Mouse (Mus musculus) liver, embryonic 16.5 days (tissue): ENCODE results near the gene Spata25. TPM values are rescaled to one million over a fixed set of nuclear protein-coding genes. Genes with fewer than 3 reads are reported as not detected.
"Not testable (repeated sequence)": the region's sequence is repeated elsewhere in the genome, so short reads cannot be mapped to it uniquely, and the experiment has no call there.

Experiments
- ATAC-seq: fragments of 200-750 bp; cut with Nextera tagmentation; 2 replicates; pipeline ENCODE4 v1.8.0; 2017; ENCODE audit warnings: low read depth, mild to moderate bottlenecking, moderate number of reproducible peaks, moderate library complexity
- H3K27ac ChIP-seq: fragments of 300-500 bp; sonication (generic); 2 replicates; pipeline ENCODE4 v1.5.1; 2014; ENCODE audit warnings: mild to moderate bottlenecking, low read length
- H3K27me3 ChIP-seq: fragments of 300-500 bp; sonication (generic); 2 replicates; pipeline ENCODE4 v1.6.1; 2014; ENCODE audit warnings: low read depth, low read length, mixed read lengths; ENCODE audit not compliant: control insufficient read depth, insufficient read depth
- H3K36me3 ChIP-seq: fragments of 300-500 bp; sonication (generic); 2 replicates; pipeline ENCODE4 v1.6.1; 2014; ENCODE audit warnings: mild to moderate bottlenecking; ENCODE audit not compliant: control insufficient read depth, insufficient read depth
- H3K4me1 ChIP-seq: fragments of 300-500 bp; sonication (generic); 2 replicates; pipeline ENCODE4 v1.6.1; 2014; ENCODE audit warnings: low read depth, low read length, mixed read lengths; ENCODE audit not compliant: control insufficient read depth
- H3K4me2 ChIP-seq: fragments of 300-500 bp; sonication (generic); 2 replicates; pipeline ENCODE4 v1.6.1; 2014; ENCODE audit warnings: low read depth, low read length, mixed read lengths
- H3K4me3 ChIP-seq: fragments of 300-500 bp; sonication (generic); 2 replicates; pipeline ENCODE4 v1.5.1; 2014; ENCODE audit warnings: low read depth, mild to moderate bottlenecking, low read length
- H3K9ac ChIP-seq: fragments of 300-500 bp; sonication (generic); 2 replicates; pipeline ENCODE4 v1.6.1; 2014; ENCODE audit warnings: low read depth, low read length
- H3K9me3 ChIP-seq: fragments of 300-500 bp; sonication (generic); replicated peaks from 2 replicates; pipeline ENCODE4 v1.6.1; 2016; ENCODE audit warnings: low read length; ENCODE audit not compliant: control insufficient read depth
- WGBS: fragments of 180-500 bp; shearing (Covaris S2); extraction: QIAGEN DNeasy Blood & Tissue Kit; methylation state at CpG from one replicate; pipeline ENCODE4 v1.1.7; 2014; ENCODE audit not compliant: insufficient replicate concordance; 5-methylcytosine and 5-hydroxymethylcytosine counted together
- polyA plus RNA-seq: library from polyadenylated mRNA; unstranded; fragments of >200 nt; fragmentation: Nextera tagmentation; extraction: Ambion mirVana; gene quantifications from 2 replicates; pipeline ENCODE4 v1.2.1, GENCODE M21; 2015

The Spata25 gene
- polyA plus RNA-seq, 1 experiment from 2014 or later, result not detected

GRCm38 (mm10) chr2:164857101-164857821, 28.9 kb upstream of the Spata25 start, which contains the start of gene Pltp:
Gene Pltp (minus strand): TSS chr2:164857711.
- H3K9me3 ChIP-seq, result no peaks in the 10 kb centered on the region
- no peak within 1 kb of the TSS for H3K27ac ChIP-seq
- no peaks in the 10 kb centered on the region for H3K36me3 ChIP-seq
- no peak within 1 kb of the TSS for H3K9ac ChIP-seq
- peaks cover 46% of the 10 kb centered on the region for H3K27me3 ChIP-seq
- peak within 1 kb of the TSS; percentile 45 for H3K4me3 ChIP-seq
- WGBS, result under 1% methylated on average over 44 of the region's 47 CpGs
- H3K4me2 ChIP-seq, result peak within 1 kb of the TSS; percentile 51
- ATAC-seq, result no peak
- H3K4me1 ChIP-seq, result peaks cover 3% of the 10 kb centered on the region

GRCm38 (mm10) chr2:164856309-164857100, 28.2 kb upstream of the Spata25 start:
- Histone ChIP-seq H3K9me3 (no peaks in the 10 kb centered on the region), H3K4me1 (no peaks in the 10 kb centered on the region; the same call in 1 of the 2 replicates), H3K9ac (no peak overlapping the region), H3K4me3 (peak overlapping the region; percentile 45), H3K27me3 (peaks cover 46% of the 10 kb centered on the region), H3K27ac (no peak overlapping the region), H3K4me2 (peak overlapping the region; percentile 51), H3K36me3 (no peaks in the 10 kb centered on the region)
- ATAC-seq, result no peak
- 2% methylated on average over 42 of the region's 42 CpGs for WGBS

- H3K27ac ChIP-seq, H3K9me3 ChIP-seq, H3K9ac ChIP-seq, H3K4me3 ChIP-seq, H3K4me1 ChIP-seq, H3K36me3 ChIP-seq, H3K4me2 ChIP-seq, ATAC-seq: not testable (repeated sequence)
- 71% methylated on average over 5 of the region's 5 CpGs for WGBS
- H3K27me3 ChIP-seq, result peaks cover 46% of the 10 kb centered on the region
These were observed 27.2 kb upstream of the Spata25 start for GRCm38 (mm10) chr2:164855572-164855971.

- no peak overlapping the region for H3K4me2 ChIP-seq
- no peaks in the 10 kb centered on the region for H3K4me1 ChIP-seq
- no peak overlapping the region for H3K9ac ChIP-seq
- H3K27me3 ChIP-seq, result peaks cover 10% of the 10 kb centered on the region
- H3K4me3 ChIP-seq, result no peak overlapping the region
- H3K36me3 ChIP-seq, result no peaks in the 10 kb centered on the region
- ATAC-seq, result no peak
- WGBS, result 64% methylated on average over 8 of the region's 8 CpGs
- no peaks in the 10 kb centered on the region for H3K9me3 ChIP-seq
- H3K27ac ChIP-seq, result no peak overlapping the region
These were observed 21.7 kb upstream of the Spata25 start for GRCm38 (mm10) chr2:164850061-164850460.

- H3K36me3 ChIP-seq, result no peaks in the 10 kb centered on the region
- H3K9ac ChIP-seq, result no peak overlapping the region
- ATAC-seq, result no peak
- no peak overlapping the region for H3K27ac ChIP-seq
- no peak overlapping the region for H3K4me3 ChIP-seq
- no peaks in the 10 kb centered on the region for H3K9me3 ChIP-seq
- H3K27me3 ChIP-seq, result no peaks in the 10 kb centered on the region
- H3K4me1 ChIP-seq, result no peaks in the 10 kb centered on the region
- 39% methylated on average over 3 of the region's 3 CpGs for WGBS
- H3K4me2 ChIP-seq, result no peak overlapping the region
These were observed 17.4 kb upstream of the Spata25 start for GRCm38 (mm10) chr2:164845782-164846181.

GRCm38 (mm10) chr2:164835164-164835563, 6.8 kb upstream of the Spata25 start:
- no peak overlapping the region for H3K4me2 ChIP-seq
- no peaks in the 10 kb centered on the region for H3K27me3 ChIP-seq
- 92% methylated on average over 4 of the region's 4 CpGs for WGBS
- H3K9me3 ChIP-seq, result no peaks in the 10 kb centered on the region
- no peak overlapping the region for H3K27ac ChIP-seq
- H3K9ac ChIP-seq, result no peak overlapping the region
- peaks cover 22% of the 10 kb centered on the region for H3K4me1 ChIP-seq
- no peaks in the 10 kb centered on the region; the same call in none of the 2 replicates for H3K36me3 ChIP-seq
- no peak for ATAC-seq
- H3K4me3 ChIP-seq, result no peak overlapping the region; the same call in 1 of the 2 replicates

GRCm38 (mm10) chr2:164834531-164834930, 6.2 kb upstream of the Spata25 start:
- Histone ChIP-seq H3K27me3 (no peaks in the 10 kb centered on the region), H3K4me1 (peaks cover 22% of the 10 kb centered on the region), H3K4me2 (peak overlapping the region; percentile 99), H3K27ac (peak overlapping the region; percentile 9; the same call in 1 of the 2 replicates), H3K9me3 (no peaks in the 10 kb centered on the region), H3K9ac (peak overlapping the region; percentile 78), H3K36me3 (no peaks in the 10 kb centered on the region; the same call in none of the 2 replicates), H3K4me3 (peak overlapping the region; percentile 63)
- WGBS, result 35% methylated on average over 8 of the region's 8 CpGs
- ATAC-seq, result peak; percentile 7; the same call in 1 of the 2 replicates

- Histone ChIP-seq H3K27me3 (no peaks in the 10 kb centered on the region), H3K4me2 (peak within 1 kb of the TSS; percentile 99), H3K9ac (peak within 1 kb of the TSS; percentile 78), H3K4me3 (peak within 1 kb of the TSS; percentile 63), H3K4me1 (peaks cover 22% of the 10 kb centered on the region), H3K9me3 (no peaks in the 10 kb centered on the region), H3K36me3 (no peaks in the 10 kb centered on the region; the same call in 1 of the 2 replicates), H3K27ac (peak within 1 kb of the TSS; percentile 85)
- 0% methylated on average over 31 of the region's 31 CpGs for WGBS
- ATAC-seq, result peak; percentile 57
These were observed 5.1 kb upstream of the Spata25 start, which contains the start of gene Neurl2 for GRCm38 (mm10) chr2:164833314-164833959. Gene Neurl2 (minus strand): TSS chr2:164833456.
